In the genomic region with DNA sequence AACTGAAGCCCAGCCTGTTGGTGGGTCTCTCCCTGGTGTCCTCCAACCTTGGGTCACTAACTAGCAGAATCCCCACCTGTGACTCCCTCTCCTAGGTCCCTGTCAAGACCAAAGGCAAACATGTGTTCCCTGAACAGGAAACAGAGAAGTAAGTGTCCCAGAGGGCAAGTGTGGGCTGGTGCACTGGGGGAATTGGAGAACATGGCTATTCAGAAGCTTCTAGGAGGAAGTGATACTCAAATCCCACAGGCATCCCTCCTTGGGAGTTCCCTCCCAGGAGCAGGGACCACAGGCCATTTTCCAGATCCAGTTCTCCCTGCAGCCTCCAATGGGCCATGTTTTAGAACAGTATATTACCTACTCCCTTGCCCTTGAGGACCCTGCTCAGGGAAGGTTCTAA, we compare ENCODE assay signal across 23 mouse cellular contexts. TPM values are rescaled to one million over a fixed set of nuclear protein-coding genes. Genes with fewer than 3 reads are reported as not detected.
"Had no signal": no experiment of that assay in that cellular context is flagged by ENCODE, and none has a peak within 500 bp of the region (broad histone marks: within the 10 kb centered on the region; RNA-seq: fewer than 3 reads in every experiment).

No protein-coding gene starts in this region.

- H3K4me3 ChIP-seq: midbrain, embryonic 10.5 days; midbrain, embryonic 12.5 days; myocyte; neural tube, embryonic 13.5 days; neural tube, embryonic 15.5 days had no signal

- H3K4me1 ChIP-seq: midbrain, embryonic 10.5 days; midbrain, embryonic 12.5 days had no signal

- ATAC-seq: midbrain, embryonic 16.5 days had no signal

- DNase-seq: lung, adult 18-20 months; lung, embryonic 14.5 days; lung, postnatal 10 days; lung, postnatal 4 days; midbrain, embryonic 14.5 days; retina, postnatal 1 day; right cerebral cortex, adult 18-20 months; right cerebral cortex, postnatal 14 days; spleen, adult 18-20 months; thymus, adult 18-20 months; thymus, postnatal 14 days; thymus, postnatal 4 days had no signal

- H3K36me3 ChIP-seq: midbrain, embryonic 10.5 days; midbrain, embryonic 12.5 days; neural tube, embryonic 13.5 days had no signal

- H3K27ac ChIP-seq: liver, embryonic 14.5 days; midbrain, embryonic 10.5 days; midbrain, embryonic 12.5 days; neural tube, embryonic 13.5 days; neural tube, embryonic 15.5 days had no signal

- H3K27me3 ChIP-seq: neural tube, embryonic 13.5 days; neural tube, embryonic 15.5 days had no signal

RNA-seq across cellular contexts. Expression of a gene that starts 2.9 kb away (rescaled TPM):
- total RNA-seq: megakaryocyte-erythroid progenitor cell, adult 5-6 weeks had no signal
- polyA plus RNA-seq: liver, embryonic 14.5 days; lung, embryonic 14.5 days; lung, embryonic 16.5 days; midbrain, embryonic 10.5 days; midbrain, embryonic 12.5 days; midbrain, embryonic 14.5 days; midbrain, embryonic 16.5 days; myocyte; neural tube, embryonic 11.5 days; neural tube, embryonic 13.5 days; neural tube, embryonic 15.5 days had no signal

RNA-seq across cellular contexts. Expression of a gene that starts 13.7 kb away (rescaled TPM):
- total RNA-seq: megakaryocyte-erythroid progenitor cell, adult 5-6 weeks had no signal
- polyA plus RNA-seq: liver, embryonic 14.5 days; liver, embryonic 16.5 days; lung, embryonic 14.5 days; myocyte had no signal
